Mouse (Mus musculus) kidney, adult 2 months (tissue): ENCODE data around the gene F2.

ENCODE experiments used
- CTCF ChIP-seq: fragments of 200-500 bp; conservative IDR thresholded peaks from 2 replicates; pipeline ENCODE4 v1.5.1; 2011; ENCODE audit warnings: low read depth, mild to moderate bottlenecking, control low read depth, low read length, moderate library complexity, mixed read lengths; ENCODE audit not compliant: insufficient read depth, insufficient read length
- POLR2A ChIP-seq: fragments of 200-500 bp; IDR thresholded peaks from one replicate; pipeline ENCODE4 v1.6.1; 2011; ENCODE audit warnings: low read depth, low read length, control low read depth

DNA sequence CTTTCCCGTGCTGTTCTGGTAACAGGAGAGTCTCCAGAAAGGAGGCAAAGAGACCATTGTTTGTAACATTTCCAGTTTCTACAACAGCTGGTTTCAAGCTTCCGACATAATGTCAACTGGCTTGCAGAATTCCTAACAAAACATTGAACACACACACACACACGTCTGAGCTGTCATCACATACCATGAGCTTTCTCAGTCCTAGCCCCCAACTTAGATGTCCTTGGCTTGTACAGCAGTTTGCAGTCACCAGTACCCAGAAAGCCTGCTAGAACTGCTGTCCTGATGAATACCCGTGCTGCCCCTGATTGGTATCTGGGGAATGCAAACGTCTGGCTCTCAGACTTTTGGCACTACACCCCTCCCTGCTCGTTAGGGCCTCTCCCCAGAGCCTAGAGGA, 19.6 kb upstream of the F2 start:
- no peak for TF ChIP-seq CTCF
- TF ChIP-seq POLR2A, result no peak
